Mouse (Mus musculus): Measurements from ENCODE around the gene Elp4. TPM values are rescaled to one million over a fixed set of nuclear protein-coding genes. Genes with fewer than 3 reads are reported as not detected.

The Elp4 gene
- polyA plus RNA-seq, 1 experiment from 2014 or later: 28.2 TPM

GRCm38 (mm10) chr2:105801536-105801935 lies 102.8 kb downstream of the Elp4 start:
- ATAC-seq (replicated peaks; ENCODE audit: low FRiP score): no peak
- Histone ChIP-seq H3K4me2 (no peak overlapping the region), H3K9ac (ENCODE audit: low read depth, low read length) (no peak overlapping the region), H3K4me1 (replicated peaks; ENCODE audit: control insufficient read depth, insufficient read depth, low read length) (peaks cover 4% of the 10 kb centered on the region), H3K36me3 (ENCODE audit: control insufficient read depth, insufficient read depth, low read length) (no peaks in the 10 kb centered on the region), H3K27ac (ENCODE audit: low read depth, low read length) (no peak overlapping the region), H3K27me3 (replicated peaks; ENCODE audit: control insufficient read depth, insufficient read depth, low read length) (no peaks in the 10 kb centered on the region), H3K4me3 (ENCODE audit: low read depth, low read length) (no peak overlapping the region), H3K9me3 (ENCODE audit: control insufficient read depth, low read length) (no peaks in the 10 kb centered on the region)
- WGBS: 88% methylated on average over 6 of the region's 6 CpGs
- no peak for DNase-seq (ENCODE audit: low spot score)

GRCm38 (mm10) chr2:105800694-105801093 lies 103.7 kb downstream of the Elp4 start:
- ATAC-seq (replicated peaks; ENCODE audit: low FRiP score) (no peak), DNase-seq (ENCODE audit: low spot score) (no peak)
- no peaks in the 10 kb centered on the region for H3K27me3 ChIP-seq (replicated peaks; ENCODE audit: control insufficient read depth, insufficient read depth, low read length)
- no peak overlapping the region for H3K9ac ChIP-seq (ENCODE audit: low read depth, low read length)
- H3K4me1 ChIP-seq (replicated peaks; ENCODE audit: control insufficient read depth, insufficient read depth, low read length): no peaks in the 10 kb centered on the region; the same call in 1 of the 2 replicates
- no peak overlapping the region for H3K4me3 ChIP-seq (ENCODE audit: low read depth, low read length)
- H3K9me3 ChIP-seq (ENCODE audit: control insufficient read depth, low read length): no peaks in the 10 kb centered on the region
- no peak overlapping the region for H3K4me2 ChIP-seq
- no peaks in the 10 kb centered on the region for H3K36me3 ChIP-seq (ENCODE audit: control insufficient read depth, insufficient read depth, low read length)
- H3K27ac ChIP-seq (ENCODE audit: low read depth, low read length): no peak overlapping the region
- 80% methylated on average over 1 of the region's 1 CpGs for WGBS

- ATAC-seq (replicated peaks; ENCODE audit: low FRiP score) (no peak), DNase-seq (ENCODE audit: low spot score) (no peak)
- Histone ChIP-seq H3K9ac (ENCODE audit: low read depth, low read length) (no peak overlapping the region), H3K4me3 (ENCODE audit: low read depth, low read length) (no peak overlapping the region), H3K27ac (ENCODE audit: low read depth, low read length) (no peak overlapping the region), H3K4me1 (replicated peaks; ENCODE audit: control insufficient read depth, insufficient read depth, low read length) (no peaks in the 10 kb centered on the region), H3K4me2 (no peak overlapping the region), H3K27me3 (replicated peaks; ENCODE audit: control insufficient read depth, insufficient read depth, low read length) (no peaks in the 10 kb centered on the region), H3K36me3 (ENCODE audit: control insufficient read depth, insufficient read depth, low read length) (no peaks in the 10 kb centered on the region), H3K9me3 (ENCODE audit: control insufficient read depth, low read length) (no peaks in the 10 kb centered on the region)
- WGBS: 71% methylated on average over 2 of the region's 2 CpGs
Observed at GRCm38 (mm10) chr2:105799840-105800239, 104.5 kb downstream of the Elp4 start.

DNA sequence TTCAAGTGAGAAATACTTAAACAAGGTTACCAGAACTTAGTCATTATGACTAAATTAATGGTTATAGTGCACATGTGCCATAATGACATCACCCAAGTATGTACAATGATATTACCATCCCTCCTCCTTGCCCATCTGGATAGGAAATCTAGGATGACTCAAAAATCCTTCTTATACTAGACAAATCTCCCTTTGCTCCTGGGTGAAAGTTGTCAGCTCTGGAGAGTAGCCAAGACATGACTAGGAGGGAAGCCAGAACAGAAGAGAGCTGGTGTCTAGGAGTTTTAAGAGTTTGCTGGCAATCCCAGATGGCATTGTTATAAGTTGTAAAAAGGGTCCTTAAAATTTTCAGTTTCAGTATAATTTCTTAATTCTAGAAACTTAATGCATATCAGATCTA lies 106.5 kb downstream of the Elp4 start:
- no peak overlapping the region for H3K9ac ChIP-seq (ENCODE audit: low read depth, low read length)

GRCm38 (mm10) chr2:105796101-105796500 lies 108.3 kb downstream of the Elp4 start:
- Histone ChIP-seq H3K4me1 (replicated peaks; ENCODE audit: control insufficient read depth, insufficient read depth, low read length) (no peaks in the 10 kb centered on the region), H3K4me2 (no peak overlapping the region), H3K27ac (ENCODE audit: low read depth, low read length) (no peak overlapping the region), H3K9ac (ENCODE audit: low read depth, low read length) (no peak overlapping the region), H3K36me3 (ENCODE audit: control insufficient read depth, insufficient read depth, low read length) (no peaks in the 10 kb centered on the region), H3K9me3 (ENCODE audit: control insufficient read depth, low read length) (no peaks in the 10 kb centered on the region), H3K4me3 (ENCODE audit: low read depth, low read length) (no peak overlapping the region), H3K27me3 (replicated peaks; ENCODE audit: control insufficient read depth, insufficient read depth, low read length) (no peaks in the 10 kb centered on the region)
- DNase-seq (ENCODE audit: low spot score): no peak
- no peak for ATAC-seq (replicated peaks; ENCODE audit: low FRiP score)

More for the DNA sequence above, 106.5 kb downstream of the Elp4 start:
- H3K4me1 ChIP-seq (replicated peaks; ENCODE audit: control insufficient read depth, insufficient read depth, low read length): no peaks in the 10 kb centered on the region
- no peaks in the 10 kb centered on the region for H3K27me3 ChIP-seq (replicated peaks; ENCODE audit: control insufficient read depth, insufficient read depth, low read length)
- H3K4me3 ChIP-seq (ENCODE audit: low read depth, low read length): no peak overlapping the region
- H3K4me2 ChIP-seq: no peak overlapping the region
- DNase-seq (ENCODE audit: low spot score) (no peak), ATAC-seq (replicated peaks; ENCODE audit: low FRiP score) (no peak)
- H3K36me3 ChIP-seq (ENCODE audit: control insufficient read depth, insufficient read depth, low read length): no peaks in the 10 kb centered on the region
- H3K27ac ChIP-seq (ENCODE audit: low read depth, low read length): no peak overlapping the region
- H3K9me3 ChIP-seq (ENCODE audit: control insufficient read depth, low read length): no peaks in the 10 kb centered on the region

DNA sequence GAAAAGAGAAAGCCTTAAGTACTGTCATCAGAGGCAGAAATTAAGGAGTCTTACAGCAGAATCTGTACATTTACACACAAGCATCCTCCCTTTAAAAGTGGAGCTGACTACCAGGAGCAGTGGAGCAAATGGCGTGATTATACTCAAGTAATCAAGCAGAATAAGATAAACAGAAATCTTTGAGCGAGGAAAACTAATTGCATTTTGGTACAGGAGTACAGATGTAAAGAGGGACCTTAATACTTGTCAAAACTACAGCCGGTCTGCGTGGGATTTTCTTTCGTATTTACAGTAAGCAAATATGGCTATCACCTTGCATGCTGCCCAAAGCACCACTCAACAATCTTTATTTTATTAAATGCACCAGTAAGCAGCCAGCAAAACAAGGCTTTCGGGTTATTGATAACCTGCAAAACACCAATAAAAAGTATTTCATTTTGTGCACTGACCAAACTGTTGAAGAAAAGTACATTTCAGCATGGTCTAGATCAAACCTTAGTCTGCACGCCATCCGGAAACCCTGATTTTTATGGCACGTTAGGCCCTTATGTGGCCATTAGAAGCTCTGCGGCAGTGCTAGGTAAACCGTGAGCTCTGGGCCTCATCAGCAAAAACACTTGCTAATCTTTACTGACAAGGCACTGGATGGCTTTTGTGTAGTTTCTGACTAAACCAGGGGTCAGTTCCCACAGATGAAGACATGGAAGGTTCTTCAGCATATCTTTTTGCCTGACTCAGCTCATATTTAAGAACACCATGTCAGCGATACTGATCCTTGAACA lies 111.8 kb downstream of the Elp4 start:
- no peak overlapping the region for H3K4me2 ChIP-seq
- no peaks in the 10 kb centered on the region for H3K9me3 ChIP-seq (ENCODE audit: control insufficient read depth, low read length)
- DNase-seq (ENCODE audit: low spot score): no peak
- no peak overlapping the region for H3K4me3 ChIP-seq (ENCODE audit: low read depth, low read length)
- WGBS: 80% methylated on average over 12 of the region's 12 CpGs
- H3K27ac ChIP-seq (ENCODE audit: low read depth, low read length): no peak overlapping the region
- no peak overlapping the region for H3K9ac ChIP-seq (ENCODE audit: low read depth, low read length)
- no peak for ATAC-seq (replicated peaks; ENCODE audit: low FRiP score)
- H3K27me3 ChIP-seq (replicated peaks; ENCODE audit: control insufficient read depth, insufficient read depth, low read length): no peaks in the 10 kb centered on the region
- no peaks in the 10 kb centered on the region for H3K36me3 ChIP-seq (ENCODE audit: control insufficient read depth, insufficient read depth, low read length)
- H3K4me1 ChIP-seq (replicated peaks; ENCODE audit: control insufficient read depth, insufficient read depth, low read length): no peaks in the 10 kb centered on the region

- Histone ChIP-seq H3K36me3 (ENCODE audit: control insufficient read depth, insufficient read depth, low read length) (no peaks in the 10 kb centered on the region), H3K4me2 (no peak overlapping the region), H3K4me1 (replicated peaks; ENCODE audit: control insufficient read depth, insufficient read depth, low read length) (no peaks in the 10 kb centered on the region), H3K9ac (ENCODE audit: low read depth, low read length) (no peak overlapping the region), H3K27me3 (replicated peaks; ENCODE audit: control insufficient read depth, insufficient read depth, low read length) (no peaks in the 10 kb centered on the region), H3K27ac (ENCODE audit: low read depth, low read length) (no peak overlapping the region), H3K4me3 (ENCODE audit: low read depth, low read length) (no peak overlapping the region), H3K9me3 (ENCODE audit: control insufficient read depth, low read length) (no peaks in the 10 kb centered on the region)
- 83% methylated on average over 1 of the region's 1 CpGs for WGBS
- no peak for DNase-seq (ENCODE audit: low spot score)
- ATAC-seq (replicated peaks; ENCODE audit: low FRiP score): no peak
Observed at GRCm38 (mm10) chr2:105789936-105790335, 114.4 kb downstream of the Elp4 start.

GRCm38 (mm10) chr2:105787726-105788125 lies 116.6 kb downstream of the Elp4 start:
- no peaks in the 10 kb centered on the region for H3K4me1 ChIP-seq (replicated peaks; ENCODE audit: control insufficient read depth, insufficient read depth, low read length)
- no peak overlapping the region for H3K4me2 ChIP-seq
- ATAC-seq (replicated peaks; ENCODE audit: low FRiP score) (no peak), DNase-seq (ENCODE audit: low spot score) (no peak)
- H3K9me3 ChIP-seq (ENCODE audit: control insufficient read depth, low read length): no peaks in the 10 kb centered on the region
- H3K27me3 ChIP-seq (replicated peaks; ENCODE audit: control insufficient read depth, insufficient read depth, low read length): no peaks in the 10 kb centered on the region
- H3K4me3 ChIP-seq (ENCODE audit: low read depth, low read length): no peak overlapping the region
- no peak overlapping the region for H3K9ac ChIP-seq (ENCODE audit: low read depth, low read length)
- no peak overlapping the region for H3K27ac ChIP-seq (ENCODE audit: low read depth, low read length)
- H3K36me3 ChIP-seq (ENCODE audit: control insufficient read depth, insufficient read depth, low read length): no peaks in the 10 kb centered on the region
- 72% methylated on average over 4 of the region's 4 CpGs for WGBS

- no peak for DNase-seq (ENCODE audit: low spot score)
- 55% methylated on average over 2 of the region's 2 CpGs for WGBS
- Histone ChIP-seq H3K36me3 (ENCODE audit: control insufficient read depth, insufficient read depth, low read length) (no peaks in the 10 kb centered on the region), H3K4me2 (no peak overlapping the region), H3K27me3 (replicated peaks; ENCODE audit: control insufficient read depth, insufficient read depth, low read length) (no peaks in the 10 kb centered on the region), H3K27ac (ENCODE audit: low read depth, low read length) (no peak overlapping the region), H3K9ac (ENCODE audit: low read depth, low read length) (no peak overlapping the region), H3K9me3 (ENCODE audit: control insufficient read depth, low read length) (no peaks in the 10 kb centered on the region), H3K4me1 (replicated peaks; ENCODE audit: control insufficient read depth, insufficient read depth, low read length) (no peaks in the 10 kb centered on the region), H3K4me3 (ENCODE audit: low read depth, low read length) (no peak overlapping the region)
- no peak for ATAC-seq (replicated peaks; ENCODE audit: low FRiP score)
Observed at GRCm38 (mm10) chr2:105786986-105787385, 117.4 kb downstream of the Elp4 start.
